Mouse (Mus musculus): ENCODE measurements around the gene Slc26a8. TPM values are rescaled to one million over a fixed set of nuclear protein-coding genes. Genes with fewer than 3 reads are reported as not detected.

Slc26a8 gene
- polyA plus RNA-seq, 1 experiment from 2014 or later, result 0.78 TPM

DNA sequence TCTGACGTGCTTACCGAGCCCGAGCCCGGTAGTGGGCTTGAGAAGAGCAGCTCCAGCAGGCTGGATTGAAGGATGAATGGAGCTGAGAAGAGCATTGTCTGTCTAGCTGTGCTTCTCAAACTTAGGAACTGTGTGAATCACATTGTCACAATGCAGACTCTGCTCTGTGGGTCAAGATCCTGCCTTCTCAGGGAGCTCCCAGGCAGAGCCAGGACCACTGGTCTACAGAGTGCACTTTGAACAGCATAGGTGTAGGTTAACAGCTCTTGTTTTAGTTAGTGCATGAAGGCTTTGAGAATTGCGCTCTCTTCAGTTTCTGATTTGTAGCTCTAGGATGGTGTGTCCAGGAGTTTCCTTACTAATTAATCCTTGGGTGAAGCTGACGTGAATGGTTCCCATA lies 21.2 kb upstream of the Slc26a8 start:
- Histone ChIP-seq H3K9me3 (no peaks in the 10 kb centered on the region), H3K4me2 (no peak overlapping the region), H3K27ac (no peak overlapping the region), H3K27me3 (no peaks in the 10 kb centered on the region), H3K9ac (replicated peaks) (no peak overlapping the region), H3K4me1 (replicated peaks) (peaks cover 16% of the 10 kb centered on the region), H3K4me3 (replicated peaks) (no peak overlapping the region), H3K36me3 (peaks cover 28% of the 10 kb centered on the region)
- no peak for ATAC-seq (ENCODE audit: insufficient number of reproducible peaks, insufficient read depth, low FRiP score, low TSS enrichment, low read depth)
- 93% methylated on average over 6 of the region's 6 CpGs for WGBS

DNA sequence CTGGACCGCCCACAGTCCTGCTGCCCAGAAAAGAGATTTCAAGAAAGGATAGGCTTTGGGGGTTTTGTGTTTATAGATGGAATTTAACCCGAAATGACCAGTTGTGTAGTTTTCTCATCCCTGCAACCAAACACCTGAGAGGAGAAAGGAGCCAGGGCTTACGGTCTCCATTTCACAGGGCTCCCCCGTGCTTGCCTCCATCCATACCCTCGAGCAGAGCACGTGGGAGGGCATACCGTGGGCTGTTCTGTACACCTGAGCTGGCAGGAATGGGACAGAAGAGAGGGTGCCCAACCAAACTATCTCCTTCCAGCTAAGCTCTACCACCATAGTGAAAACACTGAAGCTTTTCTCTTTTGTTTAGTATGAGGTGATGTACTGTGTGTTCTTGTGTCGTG lies 20.3 kb upstream of the Slc26a8 start:
- no peak overlapping the region for H3K9ac ChIP-seq (replicated peaks)
- WGBS, result 87% methylated on average over 8 of the region's 8 CpGs
- no peaks in the 10 kb centered on the region for H3K27me3 ChIP-seq
- H3K36me3 ChIP-seq, result peaks cover 18% of the 10 kb centered on the region
- H3K27ac ChIP-seq, result no peak overlapping the region
- H3K9me3 ChIP-seq, result no peaks in the 10 kb centered on the region
- H3K4me2 ChIP-seq, result no peak overlapping the region
- no peak overlapping the region for H3K4me3 ChIP-seq (replicated peaks)
- ATAC-seq (ENCODE audit: insufficient number of reproducible peaks, insufficient read depth, low FRiP score, low TSS enrichment, low read depth), result no peak
- H3K4me1 ChIP-seq (replicated peaks), result peaks cover 16% of the 10 kb centered on the region

GRCm38 (mm10) chr17:28709552-28710290 lies 19.7 kb upstream of the Slc26a8 start:
- 0 out of 2 replicates have a peak overlapping the region, but pooled peaks have one; percentile 14 for H3K27ac ChIP-seq
- H3K4me1 ChIP-seq (replicated peaks), result peaks cover 16% of the 10 kb centered on the region
- peaks cover 13% of the 10 kb centered on the region for H3K36me3 ChIP-seq
- no peak for ATAC-seq (ENCODE audit: insufficient number of reproducible peaks, insufficient read depth, low FRiP score, low TSS enrichment, low read depth)
- H3K4me2 ChIP-seq, result no peak overlapping the region
- no peak overlapping the region for H3K4me3 ChIP-seq (replicated peaks)
- 85% methylated on average over 8 of the region's 8 CpGs for WGBS
- no peaks in the 10 kb centered on the region for H3K9me3 ChIP-seq
- H3K9ac ChIP-seq (replicated peaks), result no peak overlapping the region
- H3K27me3 ChIP-seq, result no peaks in the 10 kb centered on the region

GRCm38 (mm10) chr17:28708989-28709388 lies 19.0 kb upstream of the Slc26a8 start:
- 47% methylated on average over 2 of the region's 2 CpGs for WGBS
- Histone ChIP-seq H3K27me3 (no peaks in the 10 kb centered on the region), H3K4me1 (replicated peaks) (peaks cover 16% of the 10 kb centered on the region), H3K27ac (no peak overlapping the region), H3K36me3 (peaks cover 5% of the 10 kb centered on the region), H3K9ac (replicated peaks) (no peak overlapping the region), H3K9me3 (no peaks in the 10 kb centered on the region), H3K4me2 (no peak overlapping the region), H3K4me3 (replicated peaks) (no peak overlapping the region)
- no peak for ATAC-seq (ENCODE audit: insufficient number of reproducible peaks, insufficient read depth, low FRiP score, low TSS enrichment, low read depth)

DNA sequence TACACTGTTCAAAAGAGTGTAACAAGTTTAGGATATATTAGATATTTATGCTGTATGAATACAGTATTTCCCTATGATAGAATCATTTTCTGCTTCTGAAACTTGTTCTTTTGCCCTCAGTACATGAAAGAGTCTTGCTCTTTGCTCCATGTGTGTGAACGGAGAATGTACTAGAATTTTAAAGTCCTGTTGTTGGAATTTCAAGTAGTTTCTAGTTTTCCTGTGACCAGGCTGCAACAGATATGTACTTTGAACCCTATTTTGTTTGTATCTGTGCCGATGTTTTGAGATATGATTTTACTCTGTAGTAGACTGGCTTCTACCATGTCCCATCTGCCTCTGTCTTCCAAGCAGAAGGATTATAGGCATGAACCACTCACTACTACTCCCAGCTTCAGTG lies 17.8 kb upstream of the Slc26a8 start:
- Histone ChIP-seq H3K27ac (no peak overlapping the region), H3K4me1 (replicated peaks) (peaks cover 16% of the 10 kb centered on the region), H3K4me2 (no peak overlapping the region), H3K9me3 (no peaks in the 10 kb centered on the region), H3K4me3 (replicated peaks) (no peak overlapping the region), H3K27me3 (no peaks in the 10 kb centered on the region), H3K36me3 (no peaks in the 10 kb centered on the region), H3K9ac (replicated peaks) (no peak overlapping the region)
- WGBS, result 94% methylated on average over 2 of the region's 2 CpGs
- no peak for ATAC-seq (ENCODE audit: insufficient number of reproducible peaks, insufficient read depth, low FRiP score, low TSS enrichment, low read depth)

GRCm38 (mm10) chr17:28707136-28707627 lies 17.1 kb upstream of the Slc26a8 start:
- no peak for ATAC-seq (ENCODE audit: insufficient number of reproducible peaks, insufficient read depth, low FRiP score, low TSS enrichment, low read depth)
- H3K36me3 ChIP-seq, result no peaks in the 10 kb centered on the region
- H3K9me3 ChIP-seq, result no peaks in the 10 kb centered on the region
- H3K27me3 ChIP-seq, result no peaks in the 10 kb centered on the region
- H3K27ac ChIP-seq, result no peak overlapping the region
- 91% methylated on average over 3 of the region's 3 CpGs for WGBS
- H3K4me3 ChIP-seq (replicated peaks), result no peak overlapping the region
- no peak overlapping the region for H3K4me2 ChIP-seq
- peaks cover 16% of the 10 kb centered on the region for H3K4me1 ChIP-seq (replicated peaks)
- H3K9ac ChIP-seq (replicated peaks), result no peak overlapping the region

- H3K4me1 ChIP-seq (replicated peaks), result peaks cover 16% of the 10 kb centered on the region
- no peak overlapping the region for H3K4me2 ChIP-seq
- no peaks in the 10 kb centered on the region for H3K27me3 ChIP-seq
- no peaks in the 10 kb centered on the region for H3K9me3 ChIP-seq
- H3K4me3 ChIP-seq (replicated peaks), result no peak overlapping the region
- peaks cover 3% of the 10 kb centered on the region; the same call in 1 of the 2 replicates for H3K36me3 ChIP-seq
- WGBS, result 59% methylated on average over 1 of the region's 1 CpGs
- H3K27ac ChIP-seq, result no peak overlapping the region
- ATAC-seq (ENCODE audit: insufficient number of reproducible peaks, insufficient read depth, low FRiP score, low TSS enrichment, low read depth), result no peak
- no peak overlapping the region for H3K9ac ChIP-seq (replicated peaks)
Measured at GRCm38 (mm10) chr17:28706697-28707096, 16.7 kb upstream of the Slc26a8 start.

DNA sequence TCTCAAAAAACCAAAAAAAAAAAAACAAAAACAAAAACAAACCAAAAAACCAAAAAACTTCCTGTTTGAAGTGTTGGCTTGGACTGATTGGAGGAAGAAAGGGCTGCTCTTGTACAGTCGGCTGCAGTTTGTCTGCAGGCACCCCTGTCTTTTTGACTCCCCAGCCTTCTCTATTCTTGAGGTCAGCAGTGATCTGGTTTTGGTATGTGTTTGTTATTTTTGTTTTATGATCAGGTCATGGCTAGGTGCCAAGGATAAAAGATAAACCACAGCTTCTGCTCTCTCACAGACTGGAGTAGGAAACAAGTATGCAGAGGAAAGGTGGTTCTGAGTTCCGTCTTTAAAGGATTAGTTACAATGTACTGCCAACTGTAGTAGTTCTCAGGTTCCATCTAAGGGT lies 12.6 kb upstream of the Slc26a8 start:
- Histone ChIP-seq H3K4me3 (replicated peaks) (no peak overlapping the region), H3K9ac (replicated peaks) (no peak overlapping the region), H3K36me3 (peaks cover 5% of the 10 kb centered on the region; the same call in 1 of the 2 replicates), H3K4me2 (no peak overlapping the region), H3K27me3 (no peaks in the 10 kb centered on the region), H3K27ac (no peak overlapping the region), H3K9me3 (no peaks in the 10 kb centered on the region), H3K4me1 (replicated peaks) (peaks cover 8% of the 10 kb centered on the region)
- ATAC-seq (ENCODE audit: insufficient number of reproducible peaks, insufficient read depth, low FRiP score, low TSS enrichment, low read depth), result no peak
- 73% methylated on average over 2 of the region's 2 CpGs for WGBS

DNA sequence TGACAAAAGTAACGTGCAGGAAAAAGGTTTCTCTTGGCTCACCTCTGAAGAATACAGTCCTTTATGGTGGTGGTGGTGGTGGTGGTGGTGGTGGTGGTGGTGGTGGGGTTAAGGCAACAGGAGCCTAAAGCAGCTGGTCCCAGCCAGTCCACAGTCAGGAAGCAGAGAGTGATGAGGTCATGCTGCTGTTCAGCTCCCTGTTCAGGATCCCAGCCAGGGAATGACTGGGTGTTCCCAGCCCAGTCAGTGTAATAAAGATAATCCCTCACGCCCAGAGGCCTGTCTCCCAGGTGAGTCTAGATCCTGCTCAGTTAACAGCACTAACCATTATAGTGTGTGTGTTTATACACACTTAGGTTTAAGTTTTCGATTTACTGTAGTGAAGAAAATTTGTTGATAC lies 11.7 kb upstream of the Slc26a8 start:
- no peak overlapping the region for H3K4me2 ChIP-seq
- no peak overlapping the region for H3K4me3 ChIP-seq (replicated peaks)
- H3K9me3 ChIP-seq, result no peaks in the 10 kb centered on the region
- H3K27me3 ChIP-seq, result no peaks in the 10 kb centered on the region
- no peak overlapping the region for H3K27ac ChIP-seq
- 77% methylated on average over 3 of the region's 3 CpGs for WGBS
- H3K9ac ChIP-seq (replicated peaks), result no peak overlapping the region
- H3K36me3 ChIP-seq, result peaks cover 5% of the 10 kb centered on the region; the same call in 1 of the 2 replicates
- no peak for ATAC-seq (ENCODE audit: insufficient number of reproducible peaks, insufficient read depth, low FRiP score, low TSS enrichment, low read depth)
- peaks cover 14% of the 10 kb centered on the region for H3K4me1 ChIP-seq (replicated peaks)

DNA sequence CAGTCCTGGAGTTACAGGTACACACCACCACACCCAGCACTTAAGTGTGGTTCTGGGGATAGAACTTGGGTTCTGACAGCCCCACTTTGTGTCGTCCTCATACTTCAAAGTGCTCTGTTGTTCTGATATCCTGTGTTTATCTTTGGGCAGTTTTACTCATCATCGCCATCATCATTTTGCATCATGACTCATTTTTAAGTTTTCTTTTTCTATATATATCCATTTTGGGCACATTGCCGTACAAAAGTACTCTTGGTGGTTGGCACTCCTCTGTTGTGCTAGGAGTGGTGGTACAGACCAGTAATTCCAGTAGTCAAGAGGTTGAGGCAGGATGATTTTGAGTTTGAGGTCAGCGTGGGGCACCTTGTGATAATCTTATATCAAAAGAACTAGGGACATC lies 11.1 kb upstream of the Slc26a8 start:
- no peak overlapping the region for H3K4me3 ChIP-seq (replicated peaks)
- peaks cover 16% of the 10 kb centered on the region for H3K4me1 ChIP-seq (replicated peaks)
- peaks cover 5% of the 10 kb centered on the region; the same call in 1 of the 2 replicates for H3K36me3 ChIP-seq
- H3K27me3 ChIP-seq, result no peaks in the 10 kb centered on the region
- no peaks in the 10 kb centered on the region for H3K9me3 ChIP-seq
- WGBS, result 92% methylated on average over 4 of the region's 4 CpGs
- H3K4me2 ChIP-seq, result no peak overlapping the region
- no peak overlapping the region for H3K9ac ChIP-seq (replicated peaks)
- ATAC-seq (ENCODE audit: insufficient number of reproducible peaks, insufficient read depth, low FRiP score, low TSS enrichment, low read depth), result no peak
- H3K27ac ChIP-seq, result no peak overlapping the region

GRCm38 (mm10) chr17:28699789-28700188 lies 9.8 kb upstream of the Slc26a8 start:
- Histone ChIP-seq H3K9ac (replicated peaks) (no peak overlapping the region), H3K9me3 (no peaks in the 10 kb centered on the region), H3K4me1 (replicated peaks) (peaks cover 22% of the 10 kb centered on the region), H3K4me2 (no peak overlapping the region), H3K27me3 (no peaks in the 10 kb centered on the region), H3K27ac (no peak overlapping the region), H3K36me3 (peaks cover 5% of the 10 kb centered on the region; the same call in 1 of the 2 replicates), H3K4me3 (replicated peaks) (no peak overlapping the region)
- 86% methylated on average over 7 of the region's 7 CpGs for WGBS
- no peak for ATAC-seq (ENCODE audit: insufficient number of reproducible peaks, insufficient read depth, low FRiP score, low TSS enrichment, low read depth)

- 89% methylated on average over 2 of the region's 2 CpGs for WGBS
- H3K9ac ChIP-seq (replicated peaks), result no peak overlapping the region
- H3K27ac ChIP-seq, result no peak overlapping the region
- ATAC-seq (ENCODE audit: insufficient number of reproducible peaks, insufficient read depth, low FRiP score, low TSS enrichment, low read depth), result no peak
- no peaks in the 10 kb centered on the region for H3K27me3 ChIP-seq
- H3K4me2 ChIP-seq, result no peak overlapping the region
- peaks cover 7% of the 10 kb centered on the region; the same call in 1 of the 2 replicates for H3K36me3 ChIP-seq
- no peaks in the 10 kb centered on the region for H3K9me3 ChIP-seq
- no peak overlapping the region for H3K4me3 ChIP-seq (replicated peaks)
- peaks cover 27% of the 10 kb centered on the region for H3K4me1 ChIP-seq (replicated peaks)
Measured at GRCm38 (mm10) chr17:28698672-28699071, 8.6 kb upstream of the Slc26a8 start.
